Mouse (Mus musculus) olfactory bulb, adult 2 months (tissue): ENCODE data around the gene Usp28.

ENCODE experiments used
- CTCF ChIP-seq: fragments of 200-500 bp; IDR thresholded peaks from 2 replicates; pipeline ENCODE4 v1.5.1; 2012; ENCODE audit warnings: low read depth, mild to moderate bottlenecking, low read length, moderate library complexity; ENCODE audit not compliant: insufficient read depth
- POLR2A ChIP-seq: fragments of 200-500 bp; IDR thresholded peaks from 2 replicates; pipeline ENCODE4 v1.6.1; 2012; ENCODE audit warnings: mild to moderate bottlenecking, low read depth, low read length, moderate library complexity; ENCODE audit not compliant: insufficient read depth

- no peak for TF ChIP-seq CTCF
- no peak for TF ChIP-seq POLR2A
Observed at GRCm38 (mm10) chr9:48980781-48981180, 4.4 kb upstream of the Usp28 start.
